Mouse (Mus musculus) ES-E14 (cell line): ENCODE data around the gene Dmrt2. TPM values are rescaled to one million over a fixed set of nuclear protein-coding genes. Genes with fewer than 3 reads are reported as not detected.
A peak's percentile ranks its signal among the peaks of the same experiment; 100 is the strongest.

Source experiments
- DNase-seq: peaks from one replicate; pipeline ENCODE4 v3.0.0-alpha.2; 2013; ENCODE audit warnings: low read depth, low spot score
- H3K27ac ChIP-seq: 2 replicates; pipeline ENCODE4 v1.5.1; 2012; ENCODE audit warnings: low read depth, mild to moderate bottlenecking, low read length, moderate library complexity, mixed read lengths; ENCODE audit not compliant: poor library complexity, insufficient read depth, severe bottlenecking
- H3K36me3 ChIP-seq: 2 replicates; pipeline ENCODE4 v1.6.1; 2012; ENCODE audit warnings: mild to moderate bottlenecking, low read length, moderate library complexity, mixed read lengths; ENCODE audit not compliant: control insufficient read depth, poor library complexity, insufficient read depth, severe bottlenecking
- H3K4me1 ChIP-seq, 2 experiments: fragments of 150-350 bp in 1 of 2; sonication (generic) in 1 of 2; 2 replicates each; pipeline ENCODE4 v1.6.1; 2012; ENCODE audit warnings: low read length in 2 of 2, mild to moderate bottlenecking in 1 of 2, mixed read lengths in 1 of 2; ENCODE audit not compliant: control insufficient read depth in 2 of 2, insufficient read depth in 2 of 2, poor library complexity in 1 of 2
- H3K4me3 ChIP-seq, 2 experiments: fragments of 150-350 bp in 1 of 2; sonication (generic) in 1 of 2; 2 replicates each; pipeline ENCODE4 v1.5.1; 2012; ENCODE audit warnings: low read length in 2 of 2, low read depth in 1 of 2, mild to moderate bottlenecking in 1 of 2, mixed read lengths in 1 of 2; ENCODE audit not compliant: insufficient read depth in 1 of 2, poor library complexity in 1 of 2, severe bottlenecking in 1 of 2
- H3K9ac ChIP-seq: 2 replicates; pipeline ENCODE4 v1.6.1; 2012; ENCODE audit warnings: low read depth, mild to moderate bottlenecking, low read length, mixed read lengths; ENCODE audit not compliant: poor library complexity, insufficient read depth, severe bottlenecking
- H3K9me3 ChIP-seq: fragments of 150-350 bp; sonication (generic); 2 replicates; pipeline ENCODE4 v1.6.1; 2012; ENCODE audit warnings: low read depth, mild to moderate bottlenecking, low read length; ENCODE audit not compliant: control insufficient read depth, insufficient read depth
- CHD2 ChIP-seq: IDR thresholded peaks from 2 replicates; pipeline ENCODE4 v1.6.1; 2014; ENCODE audit warnings: mild to moderate bottlenecking, low read depth, low read length, inconsistent platforms
- HCFC1 ChIP-seq: IDR thresholded peaks from 2 replicates; pipeline ENCODE4 v1.6.1; 2012; ENCODE audit warnings: low read length, inconsistent platforms, borderline replicate concordance; ENCODE audit not compliant: insufficient read depth
- MAFK ChIP-seq: IDR thresholded peaks from 2 replicates; pipeline ENCODE4 v1.6.1; 2014; ENCODE audit warnings: mild to moderate bottlenecking, low read depth, low read length, inconsistent platforms; ENCODE audit not compliant: insufficient read depth
- ZC3H11A ChIP-seq: IDR thresholded peaks from 2 replicates; pipeline ENCODE4 v1.6.1; 2012; ENCODE audit warnings: low read depth, mild to moderate bottlenecking, inconsistent platforms, low read length, borderline replicate concordance
- ZNF384 ChIP-seq: IDR thresholded peaks from 2 replicates; pipeline ENCODE4 v1.6.1; 2012; ENCODE audit warnings: low read depth, low read length, inconsistent platforms
- in situ Hi-C, 2 experiments: fragments of 600-800 bp; cut with MboI; formaldehyde crosslinking; loops; one replicate each; pipeline ENCODE4 v1.15.1; 2025; ENCODE audit warnings: low sequenced_read_pairs in 2 of 2, inconsistent platforms in 1 of 2; ENCODE audit not compliant: unreplicated experiment in 2 of 2
- total RNA-seq: library from RNA; depleted of rRNA; stranded (reverse); fragments of 300-350 nt; gene quantifications from 2 replicates; pipeline ENCODE4 v1.2.3, GENCODE M21; 2012; rRNA removed

The Dmrt2 gene
- 0.16 and 0.31 TPM in 2 replicates for total RNA-seq

DNA sequence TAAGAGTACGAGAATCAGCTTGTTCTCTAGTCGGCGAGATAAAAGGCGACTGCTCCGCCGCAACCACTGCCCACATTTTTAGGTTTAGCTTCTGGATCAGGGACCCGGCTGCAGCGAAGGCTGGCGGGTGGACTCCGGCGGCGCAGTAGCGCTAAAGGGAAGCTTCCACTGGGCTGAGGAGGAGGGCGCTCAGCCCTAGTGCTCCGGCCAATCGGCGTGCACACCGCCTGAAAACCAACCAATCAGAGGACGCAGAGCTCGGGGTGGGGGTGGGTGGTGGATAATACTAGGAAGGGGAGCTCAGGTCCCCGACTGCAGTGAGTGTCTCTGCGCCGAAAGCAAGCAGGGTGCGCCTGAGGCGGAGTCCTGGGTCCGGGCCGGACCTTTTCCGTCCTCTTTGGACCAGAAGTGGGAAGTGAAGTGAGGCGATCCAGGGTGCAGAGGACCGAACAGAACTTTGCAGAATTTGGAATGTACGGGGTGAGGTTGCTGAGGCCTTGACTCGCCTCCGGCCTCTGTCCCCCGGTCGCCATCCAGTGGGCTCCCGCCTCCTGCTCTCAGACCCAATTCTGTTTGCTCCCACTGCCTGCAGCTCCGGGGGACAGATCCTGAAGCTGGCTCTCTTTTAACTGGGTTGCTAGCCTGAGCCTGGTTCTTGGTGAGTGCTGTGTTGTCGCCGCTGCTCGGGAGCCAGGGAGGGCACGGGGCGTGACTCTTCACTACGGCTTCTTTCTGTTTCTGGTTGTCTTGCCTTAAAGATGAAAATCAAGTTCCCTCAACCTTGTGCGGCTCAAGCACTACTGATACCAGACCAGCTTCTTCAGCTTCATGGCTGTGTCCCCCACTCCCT lies at the start of gene Dmrt2:
Gene Dmrt2 (plus strand): TSS at position 311 of the 850 bp plus-strand sequence.
- H3K9ac ChIP-seq: no peak within 1 kb of the TSS
- in situ Hi-C loops: loop anchor here in 1 of 2 experiments (5.0 to 10.0 kb wide), 2 partner anchors 65 to 932 kb away; partner anchors contain the start of gene Smarca2
- no peak within 1 kb of the TSS for H3K27ac ChIP-seq
- TF ChIP-seq ZNF384 (no peak), CHD2 (peak; percentile 71)
- peak; percentile 89 for DNase-seq
- H3K4me1 ChIP-seq: no peaks in the 10 kb centered on the region; a peak in 1 of 4 replicates
- H3K36me3 ChIP-seq: no peaks in the 10 kb centered on the region
- peak within 1 kb of the TSS; percentile 52 to 60 for H3K4me3 ChIP-seq
- no peaks in the 10 kb centered on the region for H3K9me3 ChIP-seq

DNA sequence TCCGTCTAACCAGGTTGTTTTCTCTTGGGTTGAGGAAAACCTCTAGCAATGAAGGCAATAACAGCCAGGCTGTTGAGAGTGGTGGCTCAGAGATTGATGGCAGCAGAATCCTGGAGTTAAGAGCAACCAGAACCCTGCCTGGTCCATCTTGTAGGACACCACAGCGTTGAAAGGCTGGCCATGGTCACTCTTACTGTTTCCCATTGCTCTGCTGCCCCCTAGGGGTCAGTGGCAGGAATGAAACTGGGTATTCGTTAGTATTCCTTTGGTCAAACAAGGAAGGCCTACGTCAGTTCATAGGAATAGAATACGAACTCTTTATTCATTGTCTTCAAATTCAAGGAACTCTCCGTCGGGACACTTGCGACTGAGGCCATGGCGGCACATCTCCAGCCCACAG lies 43.7 kb upstream of the Dmrt2 start:
- H3K9ac ChIP-seq: no peak overlapping the region
- no peaks in the 10 kb centered on the region for H3K4me1 ChIP-seq
- no peak for TF ChIP-seq ZNF384
- no peak for TF ChIP-seq MAFK
- TF ChIP-seq ZC3H11A: peak; percentile 63; the same call in 1 of the 2 replicates
- no peak for TF ChIP-seq HCFC1
- TF ChIP-seq CHD2: no peak
- no peak overlapping the region for H3K4me3 ChIP-seq
- DNase-seq: no peak
- H3K9me3 ChIP-seq: no peaks in the 10 kb centered on the region
- no peak overlapping the region for H3K27ac ChIP-seq
- in situ Hi-C loops: loop anchor here (10.0 to 25.0 kb wide), 2 partner anchors 154 to 291 kb away; no protein-coding TSS in a partner anchor
- H3K36me3 ChIP-seq: no peaks in the 10 kb centered on the region

DNA sequence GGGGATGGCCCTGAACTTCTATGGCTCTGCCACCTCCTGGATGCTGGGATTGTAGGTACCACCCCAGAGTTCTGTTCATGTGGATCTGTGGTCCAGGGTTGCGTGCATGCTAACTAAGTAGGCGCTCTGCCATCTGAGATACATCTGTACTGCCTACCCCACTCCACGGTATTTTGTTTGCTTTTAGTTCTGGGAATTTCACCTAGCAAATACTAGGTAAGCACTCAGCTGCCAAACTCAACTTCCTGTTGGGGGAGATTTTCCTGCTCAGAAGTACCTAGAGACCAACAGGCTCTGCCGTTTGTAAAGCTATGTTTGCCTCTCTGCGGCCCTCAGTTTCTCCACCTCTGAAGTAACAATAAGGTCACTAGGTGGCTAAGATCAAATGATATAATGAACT lies 37.1 kb upstream of the Dmrt2 start:
- 0 out of 4 replicates have a peak, but pooled peaks cover 0 to 2% of the 10 kb centered on the region in 2 experiments for H3K4me1 ChIP-seq
- no peaks in the 10 kb centered on the region for H3K36me3 ChIP-seq
- no peaks in the 10 kb centered on the region for H3K9me3 ChIP-seq
- H3K4me3 ChIP-seq: no peak overlapping the region
- no peak overlapping the region for H3K9ac ChIP-seq
- in situ Hi-C loops: loop anchor here (10.0 to 25.0 kb wide), 3 partner anchors 90 to 530 kb away; no protein-coding TSS in a partner anchor
- no peak overlapping the region for H3K27ac ChIP-seq
- TF ChIP-seq MAFK (no peak), HCFC1 (no peak), ZC3H11A (no peak), CHD2 (no peak), ZNF384 (no peak)
- DNase-seq: no peak

DNA sequence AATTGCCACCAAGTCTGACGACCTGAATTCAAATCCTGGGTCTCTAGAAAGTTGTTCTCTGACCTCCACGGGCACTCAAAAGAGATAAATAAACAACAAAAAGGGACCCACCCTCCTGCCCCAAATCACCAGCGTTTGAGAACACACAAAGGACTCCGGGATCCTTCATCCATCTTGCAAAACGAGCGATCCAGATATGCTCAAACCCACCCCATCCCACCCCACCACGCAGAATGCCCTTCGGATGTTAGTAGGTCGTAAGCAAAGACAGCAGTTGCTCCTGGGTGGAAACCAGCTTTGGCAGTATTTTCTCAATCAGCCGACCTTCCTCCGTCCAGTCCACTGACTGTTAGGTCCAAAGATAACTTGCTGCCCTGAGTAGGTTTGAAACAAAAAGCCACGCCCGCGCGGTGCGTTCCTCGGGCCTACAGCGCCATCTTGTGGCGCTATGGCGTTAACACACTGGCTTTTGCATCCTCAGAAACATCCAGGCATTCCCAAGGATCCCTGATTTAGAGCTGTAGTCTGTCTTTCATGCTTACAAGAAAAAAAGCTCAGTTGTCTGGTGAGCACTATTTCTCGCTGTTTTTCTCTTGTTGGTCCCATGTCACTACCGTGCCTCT lies 36.5 kb upstream of the Dmrt2 start:
- Histone ChIP-seq H3K9me3 (no peaks in the 10 kb centered on the region), H3K9ac (no peak overlapping the region), H3K36me3 (no peaks in the 10 kb centered on the region), H3K4me3 (peak overlapping the region in 1 of 2 experiments; percentile 51; a peak in 2 of 4 replicates), H3K4me1 (0 out of 4 replicates have a peak, but pooled peaks cover 0 to 2% of the 10 kb centered on the region in 2 experiments), H3K27ac (no peak overlapping the region)
- DNase-seq: peak; percentile 59
- in situ Hi-C loops: loop anchor here (10.0 to 25.0 kb wide), 3 partner anchors 91 to 531 kb away; no protein-coding TSS in a partner anchor
- no peak for TF ChIP-seq ZNF384
- TF ChIP-seq ZC3H11A: peak; percentile 99
